Mouse (Mus musculus) hindbrain, embryonic 13.5 days (tissue): ENCODE data around the gene Pitx3. TPM values are rescaled to one million over a fixed set of nuclear protein-coding genes. Genes with fewer than 3 reads are reported as not detected.
"Not testable (repeated sequence)": the region's sequence is repeated elsewhere in the genome, so short reads cannot be mapped to it uniquely, and the experiment has no call there.

Source experiments
- ATAC-seq: fragments of 200-750 bp; cut with Nextera tagmentation; 2 replicates; pipeline ENCODE4 v1.8.0; 2017; ENCODE audit warnings: moderate TSS enrichment; ENCODE audit not compliant: low FRiP score
- H3K27ac ChIP-seq: fragments of 300-500 bp; sonication (generic); 2 replicates; pipeline ENCODE4 v1.5.1; 2015; ENCODE audit warnings: inconsistent platforms, mild to moderate bottlenecking, moderate library complexity
- H3K27me3 ChIP-seq: fragments of 300-500 bp; sonication (generic); 2 replicates; pipeline ENCODE4 v1.6.1; 2015; ENCODE audit warnings: mild to moderate bottlenecking, inconsistent platforms
- H3K36me3 ChIP-seq: fragments of 300-500 bp; sonication (generic); 2 replicates; pipeline ENCODE4 v1.6.1; 2015; ENCODE audit warnings: mild to moderate bottlenecking, inconsistent platforms
- H3K4me1 ChIP-seq: fragments of 300-500 bp; sonication (generic); replicated peaks from 2 replicates; pipeline ENCODE4 v1.6.1; 2015; ENCODE audit warnings: inconsistent platforms
- H3K4me2 ChIP-seq: fragments of 300-500 bp; sonication (generic); 2 replicates; pipeline ENCODE4 v1.6.1; 2015; ENCODE audit warnings: inconsistent platforms, mild to moderate bottlenecking, moderate library complexity
- H3K4me3 ChIP-seq: fragments of 300-500 bp; sonication (generic); 2 replicates; pipeline ENCODE4 v1.5.1; 2015; ENCODE audit warnings: mild to moderate bottlenecking, inconsistent platforms
- H3K9ac ChIP-seq: fragments of 300-500 bp; sonication (generic); 2 replicates; pipeline ENCODE4 v1.6.1; 2015; ENCODE audit warnings: mild to moderate bottlenecking, inconsistent platforms
- H3K9me3 ChIP-seq: fragments of 300-500 bp; sonication (generic); 2 replicates; pipeline ENCODE4 v1.6.1; 2016; ENCODE audit warnings: inconsistent platforms
- WGBS: fragments of 180-500 bp; shearing (Covaris S2); methylation state at CpG from one replicate; pipeline ENCODE4 v1.1.7; 2015; 5-methylcytosine and 5-hydroxymethylcytosine counted together
- polyA plus RNA-seq: library from polyadenylated mRNA; unstranded; fragments of >200 nt; fragmentation: Nextera tagmentation; extraction: Ambion mirVana; gene quantifications from 2 replicates; pipeline ENCODE4 v1.2.1, GENCODE M21; 2015

Pitx3 gene
- 0.23 and 0.31 TPM in 2 replicates for polyA plus RNA-seq

DNA sequence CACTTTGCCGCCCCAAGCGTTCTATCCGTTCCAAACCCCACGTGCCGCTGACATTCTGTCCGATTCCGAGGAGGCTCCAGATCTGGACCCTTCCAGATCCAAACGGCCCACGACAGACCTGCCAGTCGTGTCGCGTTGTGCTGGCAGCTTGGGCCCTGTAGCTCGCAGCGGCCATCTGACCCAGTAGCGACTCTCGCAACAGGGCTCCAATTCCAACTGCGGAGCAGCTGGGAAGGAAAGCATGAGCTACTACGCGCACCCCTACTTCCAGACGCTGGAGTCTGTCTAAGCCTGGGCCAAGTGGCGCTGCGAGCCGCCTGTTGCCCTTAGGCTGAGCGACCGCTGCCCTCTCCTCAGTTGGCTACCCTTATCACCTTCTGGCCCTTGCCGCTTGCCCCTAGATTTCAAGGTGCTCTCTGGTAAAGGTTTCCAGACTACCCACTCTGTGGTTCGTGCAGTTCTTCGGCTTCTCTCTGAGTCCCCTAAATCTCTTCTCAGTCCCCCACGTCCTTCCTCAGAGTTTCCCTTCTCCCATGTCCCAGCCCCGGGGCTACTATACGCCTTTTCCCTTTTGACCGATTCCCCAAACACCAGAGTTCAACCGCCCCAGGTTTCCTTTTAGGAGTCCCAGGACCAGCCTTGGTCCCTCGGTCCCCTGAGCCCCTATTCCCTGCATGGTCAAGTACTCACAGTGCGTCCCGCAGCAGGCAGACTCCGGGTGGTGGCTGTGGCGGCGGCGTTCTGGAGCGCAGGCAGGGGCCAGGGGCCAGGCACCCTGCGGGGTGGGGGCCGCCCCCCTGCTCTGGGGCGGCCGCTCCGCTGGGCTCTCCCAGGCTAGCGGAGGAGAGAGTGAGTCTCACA, at the start of gene Pitx3:
Gene Pitx3 (minus strand): TSS at position 816 of the 861 bp plus-strand sequence.
- peak within 1 kb of the TSS; percentile 83 for H3K4me2 ChIP-seq
- H3K9me3 ChIP-seq = no peaks in the 10 kb centered on the region
- H3K4me1 ChIP-seq = peaks cover 24% of the 10 kb centered on the region
- H3K4me3 ChIP-seq = peak within 1 kb of the TSS; percentile 47
- no peaks in the 10 kb centered on the region for H3K36me3 ChIP-seq
- peaks cover 84% of the 10 kb centered on the region for H3K27me3 ChIP-seq
- H3K27ac ChIP-seq = no peak within 1 kb of the TSS
- ATAC-seq = no peak
- peak within 1 kb of the TSS; percentile 60; the same call in 1 of the 2 replicates for H3K9ac ChIP-seq
- WGBS = 1% methylated on average over 47 of the region's 47 CpGs

DNA sequence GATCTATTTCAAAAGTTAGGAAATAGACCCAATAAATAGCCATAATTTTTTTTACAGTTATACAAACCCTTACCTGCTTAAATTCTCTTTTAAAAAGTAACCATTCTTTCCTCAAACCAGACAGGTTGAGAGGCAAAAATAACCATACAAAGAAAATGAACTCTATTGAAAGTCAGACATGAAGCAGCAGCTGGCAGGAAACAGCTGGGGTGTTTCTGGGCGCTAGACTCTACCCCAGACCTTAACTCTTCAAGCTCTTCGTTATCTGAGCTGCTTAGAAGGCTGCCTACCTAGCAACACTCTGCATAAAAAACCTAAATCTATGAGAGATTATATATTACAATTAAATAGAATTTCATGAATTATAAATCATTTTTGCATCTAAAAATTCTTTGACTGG, 39.1 kb upstream of the Pitx3 start:
- H3K4me1 ChIP-seq = no peaks in the 10 kb centered on the region; the same call in 1 of the 2 replicates
- 91% methylated on average over 2 of the region's 2 CpGs for whole genome bisulfite sequencing
- no peak overlapping the region for H3K4me3 ChIP-seq
- no peaks in the 10 kb centered on the region for H3K27me3 ChIP-seq
- ATAC-seq = no peak
- H3K27ac ChIP-seq = no peak overlapping the region
- H3K4me2 ChIP-seq = no peak overlapping the region
- no peak overlapping the region for H3K9ac ChIP-seq
- H3K36me3 ChIP-seq = peaks cover 8% of the 10 kb centered on the region
- no peaks in the 10 kb centered on the region for H3K9me3 ChIP-seq

DNA sequence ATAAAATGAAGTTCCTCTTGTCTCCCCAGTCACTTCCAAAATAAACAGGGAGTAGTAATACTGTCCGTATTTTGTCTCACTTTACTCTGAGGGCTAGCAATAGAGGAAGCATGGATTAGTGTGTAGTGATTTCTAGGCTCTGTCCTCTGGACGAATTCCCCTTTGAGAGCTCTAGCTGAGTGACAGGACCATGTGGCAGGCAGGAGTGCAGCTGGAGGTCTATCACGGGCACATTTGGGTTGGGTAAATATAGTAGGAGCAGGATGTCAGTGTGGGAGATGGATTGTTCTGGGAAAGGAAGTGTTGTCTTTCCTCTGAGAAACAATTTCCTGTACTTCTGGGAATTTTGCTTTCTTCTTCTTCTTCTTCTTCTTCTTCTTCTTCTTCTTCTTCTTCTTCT, 38.5 kb upstream of the Pitx3 start:
- H3K4me1 ChIP-seq = no peaks in the 10 kb centered on the region; the same call in 1 of the 2 replicates
- no peaks in the 10 kb centered on the region for H3K9me3 ChIP-seq
- H3K4me3 ChIP-seq = no peak overlapping the region
- H3K36me3 ChIP-seq = peaks cover 10% of the 10 kb centered on the region
- H3K4me2 ChIP-seq = no peak overlapping the region
- no peak overlapping the region for H3K27ac ChIP-seq
- ATAC-seq = no peak
- no peak overlapping the region for H3K9ac ChIP-seq
- no peaks in the 10 kb centered on the region for H3K27me3 ChIP-seq
- 60% methylated on average over 3 of the region's 3 CpGs for WGBS

DNA sequence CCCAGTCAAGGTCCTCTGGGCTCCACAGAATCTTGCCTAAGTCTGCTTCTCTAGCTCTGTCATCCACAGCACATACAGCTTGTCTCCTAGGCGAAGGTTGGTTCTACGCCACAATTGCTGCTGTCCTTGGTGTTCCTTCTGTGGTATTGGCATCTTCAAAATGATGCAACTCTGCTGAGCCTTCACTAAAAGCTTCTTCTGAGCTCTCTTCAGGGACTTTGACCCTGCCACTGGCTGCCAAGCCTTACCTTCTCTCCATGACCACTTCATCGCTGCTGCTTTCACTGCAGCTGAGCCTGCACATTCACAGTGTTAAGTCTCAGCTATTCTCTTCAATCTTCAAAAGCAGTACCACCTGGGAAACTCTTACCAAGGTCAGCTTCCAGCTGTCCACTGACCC, 34.1 kb upstream of the Pitx3 start:
- ATAC-seq = no peak
- Histone ChIP-seq H3K27ac (no peak overlapping the region), H3K36me3 (peaks cover 10% of the 10 kb centered on the region), H3K4me1 (0 out of 2 replicates have a peak, but pooled peaks cover 4% of the 10 kb centered on the region), H3K4me3 (no peak overlapping the region), H3K9me3 (no peaks in the 10 kb centered on the region), H3K4me2 (no peak overlapping the region), H3K27me3 (no peaks in the 10 kb centered on the region), H3K9ac (no peak overlapping the region)
- 95% methylated on average over 3 of the region's 3 CpGs for WGBS

DNA sequence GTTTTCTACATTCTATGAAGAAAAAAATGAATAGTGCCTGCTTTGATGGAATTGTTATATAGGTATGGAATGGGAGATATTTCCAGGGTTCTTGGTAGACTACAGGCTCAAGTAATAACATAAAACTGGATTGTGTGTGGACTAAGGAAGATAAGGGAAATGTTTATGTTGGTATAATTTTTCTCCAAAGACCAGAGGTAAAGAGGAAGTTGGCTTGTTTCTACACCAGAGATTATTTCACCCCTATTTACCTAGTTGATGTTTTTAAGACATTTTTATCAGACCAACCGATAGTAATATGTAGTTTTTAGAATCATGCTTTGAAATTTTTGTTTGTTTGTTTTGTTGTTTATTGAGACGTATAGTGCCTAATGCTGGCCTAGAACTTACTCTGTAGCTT, 32.1 kb upstream of the Pitx3 start:
- Histone ChIP-seq H3K27me3 (no peaks in the 10 kb centered on the region), H3K36me3 (peaks cover 10% of the 10 kb centered on the region), H3K4me2 (no peak overlapping the region), H3K27ac (no peak overlapping the region), H3K4me1 (peaks cover 8% of the 10 kb centered on the region; the same call in 1 of the 2 replicates), H3K9me3 (no peaks in the 10 kb centered on the region), H3K4me3 (no peak overlapping the region), H3K9ac (no peak overlapping the region)
- ATAC-seq = no peak
- WGBS = 95% methylated on average over 2 of the region's 2 CpGs

DNA sequence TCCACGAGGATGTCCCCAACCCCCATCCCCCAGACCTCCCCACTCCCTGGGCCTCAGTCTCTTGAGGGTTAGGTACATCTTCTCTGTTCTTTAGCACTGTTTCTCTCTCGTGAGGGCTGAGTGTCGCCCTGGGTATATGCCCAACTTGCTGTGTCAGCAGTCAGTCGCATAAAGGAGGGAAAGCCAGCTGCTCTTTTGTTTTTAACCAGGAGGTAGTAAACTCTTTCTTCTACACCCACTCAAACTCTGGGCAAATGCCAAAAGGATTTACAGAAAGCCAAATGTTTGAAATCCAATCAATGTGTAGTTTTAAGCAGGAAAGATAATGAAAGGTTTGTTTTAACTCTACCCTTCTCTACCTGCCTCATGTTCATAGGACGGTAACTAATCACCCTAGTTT, 28.9 kb upstream of the Pitx3 start:
- no peaks in the 10 kb centered on the region for H3K27me3 ChIP-seq
- H3K4me2 ChIP-seq = no peak overlapping the region
- H3K4me1 ChIP-seq = peaks cover 8% of the 10 kb centered on the region; the same call in 1 of the 2 replicates
- H3K27ac ChIP-seq = no peak overlapping the region
- no peak overlapping the region for H3K4me3 ChIP-seq
- ATAC-seq = no peak
- H3K9ac ChIP-seq = no peak overlapping the region
- H3K9me3 ChIP-seq = no peaks in the 10 kb centered on the region
- WGBS = 36% methylated on average over 5 of the region's 5 CpGs
- H3K36me3 ChIP-seq = peaks cover 4% of the 10 kb centered on the region; the same call in 1 of the 2 replicates

DNA sequence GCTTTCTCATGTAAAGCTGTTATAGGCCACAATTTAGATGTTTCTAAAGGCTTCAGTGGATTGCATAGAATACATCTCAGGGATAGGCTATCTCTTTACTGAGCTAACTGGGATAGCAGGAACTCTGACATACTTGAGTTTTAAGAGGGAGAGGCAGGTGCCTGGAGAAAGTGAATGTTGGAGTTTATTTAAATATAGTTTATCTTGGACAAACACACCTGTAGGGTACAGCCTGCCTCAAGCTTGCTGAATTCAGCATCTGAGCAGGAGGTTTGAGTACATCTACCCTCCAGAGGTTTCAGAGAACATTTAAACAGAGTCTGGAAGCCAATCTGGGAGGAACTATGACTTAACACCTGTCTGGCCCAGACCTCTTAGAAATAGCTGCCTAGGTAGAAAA, 27.0 kb upstream of the Pitx3 start:
- Histone ChIP-seq H3K9ac (no peak overlapping the region), H3K27me3 (no peaks in the 10 kb centered on the region), H3K4me1 (peaks cover 8% of the 10 kb centered on the region; the same call in 1 of the 2 replicates), H3K4me3 (no peak overlapping the region), H3K9me3 (no peaks in the 10 kb centered on the region), H3K4me2 (no peak overlapping the region), H3K36me3 (peaks cover 18% of the 10 kb centered on the region), H3K27ac (no peak overlapping the region)
- ATAC-seq = no peak

DNA sequence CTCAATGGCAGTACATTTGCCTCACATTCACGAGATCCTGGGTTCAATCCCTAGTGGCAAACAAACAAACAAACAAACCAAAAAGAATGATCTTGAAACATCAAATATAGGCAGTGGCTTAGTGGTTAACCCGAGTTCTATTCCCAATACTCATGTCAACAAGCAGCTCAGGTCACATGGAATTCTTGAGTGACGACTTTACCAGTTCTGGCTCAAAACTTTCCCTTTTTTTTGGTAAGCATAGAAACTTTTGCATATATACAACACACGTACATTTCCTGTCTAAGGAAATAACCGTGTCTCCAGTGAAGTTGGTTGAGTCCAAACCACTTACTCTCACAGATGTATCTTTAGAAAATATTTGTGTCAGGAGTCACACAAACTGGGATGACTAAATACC, 24.4 kb upstream of the Pitx3 start:
- Histone ChIP-seq H3K4me1 (peaks cover 7% of the 10 kb centered on the region; the same call in 1 of the 2 replicates), H3K27me3 (no peaks in the 10 kb centered on the region), H3K36me3 (peaks cover 18% of the 10 kb centered on the region), H3K27ac (no peak overlapping the region), H3K9me3 (no peaks in the 10 kb centered on the region), H3K4me2 (no peak overlapping the region), H3K9ac (no peak overlapping the region), H3K4me3 (no peak overlapping the region)
- WGBS = 85% methylated on average over 5 of the region's 5 CpGs
- ATAC-seq = no peak

DNA sequence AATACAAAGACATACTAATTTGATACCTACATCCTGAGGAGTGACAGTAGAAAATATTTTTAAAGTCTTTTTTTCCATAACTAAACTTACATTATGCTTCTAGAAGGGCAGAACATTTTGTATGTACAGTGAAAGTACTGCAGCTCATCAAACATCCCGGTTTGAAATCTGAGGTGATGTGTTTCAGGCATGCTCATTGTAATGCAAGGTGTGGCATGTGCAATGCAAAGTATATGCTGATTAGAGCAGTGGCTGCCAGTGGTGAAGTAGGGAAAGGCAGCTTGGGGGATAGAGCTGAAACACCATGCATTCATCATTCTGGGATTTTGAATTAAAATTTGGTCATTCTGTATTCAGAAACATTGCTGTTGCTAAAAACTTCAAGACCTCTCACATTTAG, 21.8 kb upstream of the Pitx3 start:
- no peak overlapping the region for H3K4me3 ChIP-seq
- no peaks in the 10 kb centered on the region for H3K4me1 ChIP-seq
- peaks cover 36% of the 10 kb centered on the region for H3K36me3 ChIP-seq
- H3K9me3 ChIP-seq = no peaks in the 10 kb centered on the region
- H3K4me2 ChIP-seq = no peak overlapping the region
- no peaks in the 10 kb centered on the region for H3K27me3 ChIP-seq
- no peak for ATAC-seq
- H3K9ac ChIP-seq = no peak overlapping the region
- no peak overlapping the region for H3K27ac ChIP-seq
- 69% methylated on average over 1 of the region's 1 CpGs for WGBS

DNA sequence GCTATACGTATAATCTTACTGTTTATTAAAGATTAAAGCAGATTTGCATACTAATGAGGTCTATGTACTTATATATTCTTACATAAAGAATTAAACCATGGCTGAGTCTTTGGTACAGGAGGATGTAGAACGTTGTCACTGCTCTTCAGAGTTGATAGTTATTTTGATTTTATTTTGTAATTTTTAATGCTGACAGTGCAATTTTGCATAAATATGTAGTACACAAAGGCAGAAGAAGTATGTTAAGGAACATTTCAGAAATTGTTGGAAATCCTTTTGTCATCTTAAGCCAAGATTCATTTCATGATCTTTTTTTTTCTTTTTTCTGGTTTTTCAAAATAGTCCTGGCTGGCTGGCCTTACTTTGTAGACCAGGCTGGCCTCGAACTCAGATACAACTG, 21.3 kb upstream of the Pitx3 start:
- Histone ChIP-seq H3K36me3 (peaks cover 41% of the 10 kb centered on the region), H3K27ac (no peak overlapping the region), H3K4me1 (no peaks in the 10 kb centered on the region), H3K9me3 (no peaks in the 10 kb centered on the region), H3K4me2 (no peak overlapping the region), H3K27me3 (no peaks in the 10 kb centered on the region), H3K4me3 (no peak overlapping the region), H3K9ac (no peak overlapping the region)
- WGBS = 87% methylated on average over 3 of the region's 3 CpGs
- ATAC-seq = no peak

DNA sequence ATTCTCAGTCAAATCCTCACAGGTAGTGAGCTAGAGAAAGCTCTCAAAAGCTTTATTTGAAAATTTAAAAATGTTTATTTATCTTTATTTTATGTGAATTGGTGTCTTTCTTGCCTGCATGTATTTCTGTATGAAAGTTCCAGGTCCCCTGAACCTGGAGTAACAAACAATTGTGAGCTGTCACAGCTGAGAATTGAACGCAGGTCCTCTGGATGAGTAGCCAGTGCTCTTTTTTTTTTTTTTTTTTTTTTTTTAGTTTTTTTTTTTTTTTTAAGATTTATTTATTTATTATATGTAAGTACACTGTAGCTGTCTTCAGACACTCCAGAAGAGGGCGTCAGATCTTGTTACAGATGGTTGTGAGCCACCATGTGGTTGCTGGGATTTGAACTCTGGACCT, 19.0 kb upstream of the Pitx3 start:
- not testable (repeated sequence) for H3K27ac ChIP-seq, H3K4me3 ChIP-seq, H3K9me3 ChIP-seq, H3K27me3 ChIP-seq, H3K9ac ChIP-seq, ATAC-seq, H3K4me2 ChIP-seq, H3K4me1 ChIP-seq
- peaks cover 52% of the 10 kb centered on the region for H3K36me3 ChIP-seq
- 84% methylated on average over 2 of the region's 2 CpGs for WGBS

DNA sequence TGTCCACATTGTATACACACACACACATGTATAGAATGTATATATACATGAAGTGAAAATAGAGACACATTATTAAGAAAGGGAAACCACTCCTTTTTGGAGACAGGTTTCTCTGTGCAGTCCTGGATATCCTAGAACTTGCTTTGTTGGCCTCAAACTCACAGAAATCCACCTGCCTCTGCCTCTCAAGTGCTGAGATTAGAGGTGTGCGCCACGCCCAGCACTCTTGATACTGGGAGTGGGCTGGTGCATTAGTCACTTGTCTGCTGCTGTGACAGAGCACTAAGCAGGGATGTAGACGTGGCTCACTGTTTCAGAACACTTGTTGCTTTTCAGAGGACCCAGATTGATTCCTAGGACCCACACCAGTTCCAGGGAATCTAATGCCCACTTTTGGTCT, 17.8 kb upstream of the Pitx3 start:
- Histone ChIP-seq H3K27me3 (no peaks in the 10 kb centered on the region), H3K36me3 (peaks cover 42% of the 10 kb centered on the region), H3K4me1 (no peaks in the 10 kb centered on the region), H3K27ac (no peak overlapping the region), H3K4me3 (no peak overlapping the region), H3K9ac (no peak overlapping the region), H3K9me3 (no peaks in the 10 kb centered on the region), H3K4me2 (no peak overlapping the region)
- 93% methylated on average over 3 of the region's 3 CpGs for WGBS
- ATAC-seq = no peak
